Mouse (Mus musculus): Measurements from ENCODE around the gene Syt1. TPM values are rescaled to one million over a fixed set of nuclear protein-coding genes. Genes with fewer than 3 reads are reported as not detected.

The Syt1 gene
- polyA plus RNA-seq, 1 experiment from 2014 or later: 0.72 TPM

- 86% methylated on average over 4 of the region's 4 CpGs for WGBS
- no peak for ATAC-seq (ENCODE audit: extremely low read depth, insufficient number of reproducible peaks, low FRiP score, low TSS enrichment)
- H3K9ac ChIP-seq: no peak overlapping the region
Measured at GRCm38 (mm10) chr10:108534112-108534511, 476.7 kb downstream of the Syt1 start.

GRCm38 (mm10) chr10:108532916-108533315 is 477.9 kb downstream of the Syt1 start:
- H3K4me1 ChIP-seq: peaks cover 36% of the 10 kb centered on the region
- no peaks in the 10 kb centered on the region for H3K36me3 ChIP-seq
- 88% methylated on average over 11 of the region's 11 CpGs for WGBS
- H3K27ac ChIP-seq (replicated peaks): no peak overlapping the region
- H3K9ac ChIP-seq: no peak overlapping the region
- H3K4me3 ChIP-seq: no peak overlapping the region
- no peaks in the 10 kb centered on the region for H3K27me3 ChIP-seq (replicated peaks)
- ATAC-seq (ENCODE audit: extremely low read depth, insufficient number of reproducible peaks, low FRiP score, low TSS enrichment): no peak
- H3K9me3 ChIP-seq: no peaks in the 10 kb centered on the region
- no peak overlapping the region for H3K4me2 ChIP-seq

More at GRCm38 (mm10) chr10:108534112-108534511, 476.7 kb downstream of the Syt1 start:
- H3K36me3 ChIP-seq: no peaks in the 10 kb centered on the region
- H3K27me3 ChIP-seq (replicated peaks): no peaks in the 10 kb centered on the region
- H3K4me1 ChIP-seq: peaks cover 45% of the 10 kb centered on the region
- H3K4me2 ChIP-seq: no peak overlapping the region
- no peaks in the 10 kb centered on the region for H3K9me3 ChIP-seq
- H3K4me3 ChIP-seq: no peak overlapping the region
- no peak overlapping the region for H3K27ac ChIP-seq (replicated peaks)

GRCm38 (mm10) chr10:108532283-108532682 is 478.5 kb downstream of the Syt1 start:
- 63% methylated on average over 9 of the region's 9 CpGs for WGBS
- no peak overlapping the region for H3K27ac ChIP-seq (replicated peaks)
- H3K36me3 ChIP-seq: no peaks in the 10 kb centered on the region
- no peaks in the 10 kb centered on the region for H3K9me3 ChIP-seq
- H3K4me2 ChIP-seq: no peak overlapping the region
- no peak for ATAC-seq (ENCODE audit: extremely low read depth, insufficient number of reproducible peaks, low FRiP score, low TSS enrichment)
- peaks cover 32% of the 10 kb centered on the region for H3K4me1 ChIP-seq
- no peak overlapping the region for H3K4me3 ChIP-seq
- no peaks in the 10 kb centered on the region for H3K27me3 ChIP-seq (replicated peaks)
- H3K9ac ChIP-seq: no peak overlapping the region

- no peak overlapping the region for H3K4me3 ChIP-seq
- H3K9ac ChIP-seq: no peak overlapping the region
- H3K4me1 ChIP-seq: peaks cover 29% of the 10 kb centered on the region
- ATAC-seq (ENCODE audit: extremely low read depth, insufficient number of reproducible peaks, low FRiP score, low TSS enrichment): no peak
- no peak overlapping the region for H3K4me2 ChIP-seq
- no peaks in the 10 kb centered on the region for H3K36me3 ChIP-seq
- 55% methylated on average over 4 of the region's 4 CpGs for WGBS
- no peaks in the 10 kb centered on the region for H3K27me3 ChIP-seq (replicated peaks)
- no peaks in the 10 kb centered on the region for H3K9me3 ChIP-seq
- H3K27ac ChIP-seq (replicated peaks): no peak overlapping the region
Measured at GRCm38 (mm10) chr10:108531641-108532040, 479.1 kb downstream of the Syt1 start.

GRCm38 (mm10) chr10:108531111-108531510 is 479.7 kb downstream of the Syt1 start:
- Histone ChIP-seq H3K9ac (no peak overlapping the region), H3K27me3 (replicated peaks) (no peaks in the 10 kb centered on the region), H3K4me1 (peaks cover 24% of the 10 kb centered on the region), H3K9me3 (no peaks in the 10 kb centered on the region), H3K27ac (replicated peaks) (0 out of 2 replicates have a peak overlapping the region, but pooled peaks have one; percentile 9), H3K4me3 (no peak overlapping the region), H3K36me3 (no peaks in the 10 kb centered on the region), H3K4me2 (no peak overlapping the region)
- no peak for ATAC-seq (ENCODE audit: extremely low read depth, insufficient number of reproducible peaks, low FRiP score, low TSS enrichment)
- 34% methylated on average over 4 of the region's 4 CpGs for WGBS

- Histone ChIP-seq H3K4me3 (no peak overlapping the region), H3K4me1 (peaks cover 25% of the 10 kb centered on the region), H3K36me3 (no peaks in the 10 kb centered on the region), H3K27me3 (replicated peaks) (no peaks in the 10 kb centered on the region), H3K9ac (no peak overlapping the region), H3K4me2 (no peak overlapping the region), H3K9me3 (no peaks in the 10 kb centered on the region), H3K27ac (replicated peaks) (no peak overlapping the region)
- 88% methylated on average over 7 of the region's 7 CpGs for WGBS
- ATAC-seq (ENCODE audit: extremely low read depth, insufficient number of reproducible peaks, low FRiP score, low TSS enrichment): no peak
Measured at GRCm38 (mm10) chr10:108528338-108528737, 482.4 kb downstream of the Syt1 start.

GRCm38 (mm10) chr10:108525506-108525905 is 485.3 kb downstream of the Syt1 start:
- no peak overlapping the region for H3K4me3 ChIP-seq
- H3K27ac ChIP-seq (replicated peaks): no peak overlapping the region
- no peaks in the 10 kb centered on the region for H3K9me3 ChIP-seq
- H3K27me3 ChIP-seq (replicated peaks): no peaks in the 10 kb centered on the region
- WGBS: 88% methylated on average over 11 of the region's 11 CpGs
- H3K4me1 ChIP-seq: peaks cover 9% of the 10 kb centered on the region; the same call in 1 of the 2 replicates
- ATAC-seq (ENCODE audit: extremely low read depth, insufficient number of reproducible peaks, low FRiP score, low TSS enrichment): no peak
- H3K36me3 ChIP-seq: no peaks in the 10 kb centered on the region
- H3K9ac ChIP-seq: no peak overlapping the region
- H3K4me2 ChIP-seq: no peak overlapping the region

GRCm38 (mm10) chr10:108524306-108525029 is 486.3 kb downstream of the Syt1 start:
- Histone ChIP-seq H3K27ac (replicated peaks) (no peak overlapping the region; the same call in 1 of the 2 replicates), H3K4me2 (no peak overlapping the region), H3K4me3 (no peak overlapping the region), H3K9ac (no peak overlapping the region), H3K27me3 (replicated peaks) (no peaks in the 10 kb centered on the region), H3K9me3 (no peaks in the 10 kb centered on the region), H3K36me3 (no peaks in the 10 kb centered on the region), H3K4me1 (peaks cover 9% of the 10 kb centered on the region; the same call in 1 of the 2 replicates)
- WGBS: 34% methylated on average over 6 of the region's 6 CpGs
- no peak for ATAC-seq (ENCODE audit: extremely low read depth, insufficient number of reproducible peaks, low FRiP score, low TSS enrichment)

GRCm38 (mm10) chr10:108519156-108519555 is 491.6 kb downstream of the Syt1 start:
- H3K27me3 ChIP-seq (replicated peaks): no peaks in the 10 kb centered on the region
- H3K36me3 ChIP-seq: no peaks in the 10 kb centered on the region
- no peak overlapping the region for H3K4me3 ChIP-seq
- no peak for ATAC-seq (ENCODE audit: extremely low read depth, insufficient number of reproducible peaks, low FRiP score, low TSS enrichment)
- 14% methylated on average over 6 of the region's 6 CpGs for WGBS
- peaks cover 6% of the 10 kb centered on the region; the same call in 1 of the 2 replicates for H3K4me1 ChIP-seq
- H3K4me2 ChIP-seq: no peak overlapping the region
- H3K9me3 ChIP-seq: no peaks in the 10 kb centered on the region
- H3K27ac ChIP-seq (replicated peaks): 0 out of 2 replicates have a peak overlapping the region, but pooled peaks have one; percentile 2
- H3K9ac ChIP-seq: no peak overlapping the region

- Histone ChIP-seq H3K4me1 (peaks cover 4% of the 10 kb centered on the region; the same call in 1 of the 2 replicates), H3K9ac (no peak overlapping the region), H3K36me3 (no peaks in the 10 kb centered on the region), H3K9me3 (no peaks in the 10 kb centered on the region), H3K4me3 (no peak overlapping the region), H3K27ac (replicated peaks) (no peak overlapping the region), H3K27me3 (replicated peaks) (no peaks in the 10 kb centered on the region), H3K4me2 (no peak overlapping the region)
- WGBS: 69% methylated on average over 9 of the region's 9 CpGs
- no peak for ATAC-seq (ENCODE audit: extremely low read depth, insufficient number of reproducible peaks, low FRiP score, low TSS enrichment)
Measured at GRCm38 (mm10) chr10:108517076-108517475, 493.7 kb downstream of the Syt1 start.

GRCm38 (mm10) chr10:108514671-108515070 is 496.1 kb downstream of the Syt1 start:
- H3K27ac ChIP-seq (replicated peaks): no peak overlapping the region
- no peak for ATAC-seq (ENCODE audit: extremely low read depth, insufficient number of reproducible peaks, low FRiP score, low TSS enrichment)
- H3K27me3 ChIP-seq (replicated peaks): no peaks in the 10 kb centered on the region
- WGBS: 67% methylated on average over 7 of the region's 7 CpGs
- H3K4me3 ChIP-seq: no peak overlapping the region
- H3K4me1 ChIP-seq: peaks cover 4% of the 10 kb centered on the region; the same call in 1 of the 2 replicates
- no peaks in the 10 kb centered on the region for H3K9me3 ChIP-seq
- no peaks in the 10 kb centered on the region for H3K36me3 ChIP-seq
- no peak overlapping the region for H3K9ac ChIP-seq
- H3K4me2 ChIP-seq: no peak overlapping the region

GRCm38 (mm10) chr10:108509579-108509978 is 501.2 kb downstream of the Syt1 start:
- H3K36me3 ChIP-seq: no peaks in the 10 kb centered on the region
- no peak overlapping the region for H3K4me2 ChIP-seq
- H3K27ac ChIP-seq (replicated peaks): no peak overlapping the region
- no peaks in the 10 kb centered on the region for H3K27me3 ChIP-seq (replicated peaks)
- H3K4me1 ChIP-seq: 0 out of 2 replicates have a peak, but pooled peaks cover 7% of the 10 kb centered on the region
- no peaks in the 10 kb centered on the region for H3K9me3 ChIP-seq
- 74% methylated on average over 3 of the region's 3 CpGs for WGBS
- no peak overlapping the region for H3K4me3 ChIP-seq
- no peak for ATAC-seq (ENCODE audit: extremely low read depth, insufficient number of reproducible peaks, low FRiP score, low TSS enrichment)
- H3K9ac ChIP-seq: no peak overlapping the region

All from heart, embryonic 13.5 days (tissue).